In genomic region chr1:160212703-160213669, GRCm38 (mm10) we compare ENCODE assay signal across 8 mouse cellular contexts. TPM values are rescaled to one million over a fixed set of nuclear protein-coding genes. Genes with fewer than 3 reads are reported as not detected.
DNase-seq lines count a peak whose midpoint lies in the region; ATAC-seq lines count a peak whose summit lies in the region.

Gene Cacybp (minus strand): TSS chr1:160212875.

- H3K4me3 ChIP-seq in brown adipose tissue, adult 24 weeks (ENCODE audit: insufficient read depth, low read depth, low read length) = peak within 1 kb of the TSS; percentile 87
- H3K4me3 ChIP-seq in heart, embryonic 13.5 days = peak within 1 kb of the TSS; percentile 92
- H3K4me3 ChIP-seq in liver, embryonic 12.5 days = peak within 1 kb of the TSS; percentile 93
- H3K4me3 ChIP-seq in stomach, embryonic 15.5 days (replicated peaks) = peak within 1 kb of the TSS; percentile 83

- peak within 1 kb of the TSS; percentile 96 for H3K9ac ChIP-seq in heart, embryonic 13.5 days
- H3K9ac ChIP-seq in liver, embryonic 12.5 days = peak within 1 kb of the TSS; percentile 94
- peak within 1 kb of the TSS; percentile 69 for H3K9ac ChIP-seq in stomach, embryonic 15.5 days

- H3K4me2 ChIP-seq in heart, embryonic 13.5 days = peak within 1 kb of the TSS; percentile 74
- peak within 1 kb of the TSS; percentile 81 for H3K4me2 ChIP-seq in liver, embryonic 12.5 days
- H3K4me2 ChIP-seq in stomach, embryonic 15.5 days = peak within 1 kb of the TSS; percentile 64

- peak; percentile 96 for ATAC-seq in heart, embryonic 13.5 days (ENCODE audit: extremely low read depth, insufficient number of reproducible peaks, low FRiP score, low TSS enrichment)
- ATAC-seq in liver, embryonic 12.5 days = peak; percentile 96
- ATAC-seq in stomach, embryonic 15.5 days (ENCODE audit: insufficient read depth, low FRiP score, low read depth) = peak; percentile 99

- H3K36me3 ChIP-seq in heart, embryonic 13.5 days = peaks cover 3% of the 10 kb centered on the region
- peaks cover 15% of the 10 kb centered on the region for H3K36me3 ChIP-seq in liver, embryonic 12.5 days
- H3K36me3 ChIP-seq in stomach, embryonic 15.5 days = no peaks in the 10 kb centered on the region

- WGBS in heart, embryonic 13.5 days = under 1% methylated on average over 76 of the region's 76 CpGs
- under 1% methylated on average over 76 of the region's 76 CpGs for WGBS in liver, embryonic 12.5 days (ENCODE audit: insufficient replicate concordance)
- whole genome bisulfite sequencing in stomach, embryonic 15.5 days = under 1% methylated on average over 76 of the region's 76 CpGs

- H3K9me3 ChIP-seq in heart, embryonic 13.5 days = no peaks in the 10 kb centered on the region
- no peaks in the 10 kb centered on the region for H3K9me3 ChIP-seq in liver, embryonic 12.5 days (replicated peaks)
- H3K9me3 ChIP-seq in stomach, embryonic 15.5 days = no peaks in the 10 kb centered on the region

- peak within 1 kb of the TSS; percentile 99 for H3K27ac ChIP-seq in brown adipose tissue, adult 24 weeks (replicated peaks; ENCODE audit: low read depth, low read length)
- H3K27ac ChIP-seq in heart, embryonic 13.5 days (replicated peaks) = peak within 1 kb of the TSS; percentile 98
- peak within 1 kb of the TSS; percentile 97 for H3K27ac ChIP-seq in liver, embryonic 12.5 days
- H3K27ac ChIP-seq in stomach, embryonic 15.5 days = peak within 1 kb of the TSS; percentile 99

- DNase-seq in CD4-positive, CD25-positive, alpha-beta regulatory T cell, adult 2 months (ENCODE audit: low read depth, low spot score) = peak; percentile 100
- DNase-seq in fat pad, adult 2 months (ENCODE audit: extremely low read depth, low read depth, low spot score) = peak; percentile 80
- peak; percentile 100 for DNase-seq in kidney, postnatal 10 days
- DNase-seq in natural killer cell, adult 2 months (ENCODE audit: low spot score in 2 of 2) = peak; percentile 100

- H3K27me3 ChIP-seq in heart, embryonic 13.5 days (replicated peaks) = no peaks in the 10 kb centered on the region
- no peaks in the 10 kb centered on the region for H3K27me3 ChIP-seq in liver, embryonic 12.5 days (replicated peaks)
- H3K27me3 ChIP-seq in stomach, embryonic 15.5 days (replicated peaks) = no peaks in the 10 kb centered on the region

- H3K4me1 ChIP-seq in brown adipose tissue, adult 24 weeks (ENCODE audit: control insufficient read depth, insufficient read depth, insufficient read length, low read length) = peaks cover 4% of the 10 kb centered on the region; the same call in 1 of the 2 replicates
- peaks cover 27% of the 10 kb centered on the region for H3K4me1 ChIP-seq in heart, embryonic 13.5 days
- peaks cover 36% of the 10 kb centered on the region for H3K4me1 ChIP-seq in liver, embryonic 12.5 days
- peaks cover 7% of the 10 kb centered on the region for H3K4me1 ChIP-seq in stomach, embryonic 15.5 days

RNA-seq across cellular contexts. Expression of gene Cacybp, which starts in this region (rescaled TPM):
- 86.5 and 125 TPM in 2 replicates for polyA plus RNA-seq in brown adipose tissue, adult 24 weeks (2012; ENCODE audit: insufficient read depth, insufficient read length, missing spikeins)
- 150 and 170 TPM in 2 replicates for polyA plus RNA-seq in heart, embryonic 13.5 days (2015; fragmentation: Nextera tagmentation; extraction: Ambion mirVana)
- polyA plus RNA-seq in liver, embryonic 12.5 days (2016; fragmentation: Nextera tagmentation; extraction: Ambion mirVana) = 279 and 282 TPM in 2 replicates
- 196 and 234 TPM in 2 replicates for polyA plus RNA-seq in stomach, embryonic 15.5 days (2015; fragmentation: Nextera tagmentation; extraction: Ambion mirVana)

Comparison
In these comparisons a context has a peak if more than half of its experiments do, and no peak if none do; other contexts are left out.
1. Peak in every context shown above with its lines: DNase-seq, ATAC-seq, H3K4me3 ChIP-seq and H3K27ac ChIP-seq.